Mouse (Mus musculus) hindlimb bud, embryonic 11.5 days (tissue): Measurements from ENCODE around the gene Gli1.

ENCODE experiments used
- DNase-seq: peaks from one replicate; pipeline ENCODE4 v3.0.0-alpha.2; 2012; ENCODE audit warnings: low read depth, low spot score; ENCODE audit errors: extremely low spot score

Gene Gli1

DNA sequence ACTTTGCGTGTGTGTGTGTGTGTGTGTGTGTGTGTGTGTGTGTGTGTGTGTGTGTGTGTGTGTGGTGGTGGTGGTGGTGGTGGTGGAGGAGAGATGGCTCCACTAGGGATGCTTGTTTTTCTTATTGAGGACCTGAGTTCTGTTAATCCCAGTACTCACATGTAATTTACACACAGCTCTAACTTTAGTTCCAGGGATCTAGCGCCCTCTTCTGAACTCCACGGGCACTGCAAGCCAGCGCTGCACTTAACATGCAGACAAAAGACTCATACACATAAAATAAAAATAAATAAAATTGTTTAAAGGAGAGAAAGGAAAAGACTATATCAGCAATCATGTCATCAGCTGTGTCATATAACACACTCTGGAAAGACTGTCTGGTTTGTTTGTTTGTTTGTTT lies 7.2 kb upstream of the Gli1 start:
- DNase-seq = no peak

DNA sequence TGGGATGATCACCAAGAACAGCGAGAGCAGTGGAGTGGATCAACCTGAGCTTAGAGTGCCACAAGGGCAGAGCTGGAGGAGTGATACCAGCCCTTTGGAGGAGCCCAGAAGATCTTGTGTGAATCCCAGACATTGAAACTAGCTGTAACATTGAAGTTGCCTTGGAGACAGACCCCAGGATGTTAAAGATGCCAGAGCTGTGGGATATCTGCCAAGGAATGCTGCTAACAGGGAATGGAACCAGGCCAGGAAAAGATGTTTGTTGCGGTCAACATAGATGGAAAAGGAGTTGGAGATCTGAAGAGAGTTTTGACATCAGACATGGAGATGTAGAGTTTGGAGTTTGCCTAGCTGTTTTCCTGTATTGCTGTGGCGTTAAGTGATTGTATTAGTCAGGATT lies 4.4 kb upstream of the Gli1 start:
- no peak for DNase-seq

DNA sequence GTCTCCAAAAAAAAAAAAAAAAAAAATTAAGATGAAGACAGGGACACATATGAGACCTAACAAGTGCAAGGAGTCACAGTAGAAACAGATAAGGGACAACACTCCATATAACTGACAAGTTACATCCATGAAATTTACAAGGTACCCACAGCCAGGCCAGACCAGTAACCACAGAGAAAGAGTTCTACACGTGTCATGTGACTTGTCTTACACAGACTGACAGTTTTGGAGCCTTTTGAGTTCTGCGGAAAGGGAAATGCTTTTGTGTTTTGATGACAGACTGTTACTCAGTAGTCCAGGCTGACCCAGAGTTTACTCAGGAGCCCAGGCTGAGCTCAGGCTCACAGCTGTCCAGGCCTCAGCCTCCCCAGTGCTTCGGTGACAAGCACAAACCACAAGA lies 1.3 kb upstream of the Gli1 start:
- DNase-seq = no peak

DNA sequence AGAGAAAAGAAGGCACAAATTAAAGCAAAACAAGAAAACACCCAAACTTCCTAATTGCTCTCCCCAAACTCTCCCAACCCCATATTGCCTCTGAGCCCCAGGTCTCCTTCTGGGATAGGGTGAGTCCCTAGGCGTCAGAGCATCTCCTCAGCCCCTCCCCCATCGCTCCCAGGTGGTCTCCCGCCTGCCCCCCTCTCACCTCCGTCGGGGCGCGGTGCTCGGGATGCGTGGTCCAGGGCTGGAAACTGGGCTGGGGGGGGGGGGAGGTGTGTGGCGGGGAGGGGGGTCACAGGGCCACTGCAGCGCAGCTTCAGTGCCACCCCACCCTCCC lies 449 bp downstream of the Gli1 start:
- DNase-seq = no peak

DNA sequence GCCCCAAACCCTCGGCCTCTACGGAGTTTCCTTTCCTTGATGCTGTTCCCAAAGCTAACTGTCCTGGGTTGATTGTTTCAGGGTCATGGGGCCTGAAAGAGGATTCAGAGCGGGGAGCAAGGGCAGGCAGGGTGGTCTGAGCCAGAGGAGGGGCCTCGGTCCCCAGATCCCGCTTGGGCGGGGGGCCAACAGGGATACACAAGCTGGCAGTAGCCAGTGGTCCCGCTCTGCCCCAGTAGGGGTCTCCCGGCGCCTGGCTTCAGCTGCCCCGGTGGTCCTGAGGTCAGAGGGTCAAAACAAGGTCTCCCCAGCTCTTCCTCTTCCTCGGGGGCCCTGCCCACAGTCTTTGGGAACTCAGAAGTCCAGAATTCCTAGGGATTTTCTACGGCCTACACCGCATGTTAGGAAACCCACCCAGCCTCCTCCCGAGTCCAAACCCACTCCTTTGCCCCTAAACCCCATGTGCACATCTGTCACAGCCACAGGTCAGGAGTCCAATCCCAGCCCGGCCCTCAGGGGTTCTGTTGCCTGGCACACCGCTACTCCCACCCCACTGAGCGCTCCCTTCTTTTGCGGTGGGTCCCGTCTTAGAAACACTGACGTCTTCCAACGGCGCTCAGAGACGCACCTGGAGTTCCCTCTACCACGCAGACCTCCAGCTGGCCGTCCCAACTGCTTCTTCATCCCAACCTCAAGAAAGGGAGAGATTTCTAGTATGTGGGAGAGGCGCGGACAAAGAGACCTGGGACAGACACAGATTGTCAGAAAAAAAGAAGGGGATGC lies 1.0 kb downstream of the Gli1 start:
- no peak for DNase-seq

DNA sequence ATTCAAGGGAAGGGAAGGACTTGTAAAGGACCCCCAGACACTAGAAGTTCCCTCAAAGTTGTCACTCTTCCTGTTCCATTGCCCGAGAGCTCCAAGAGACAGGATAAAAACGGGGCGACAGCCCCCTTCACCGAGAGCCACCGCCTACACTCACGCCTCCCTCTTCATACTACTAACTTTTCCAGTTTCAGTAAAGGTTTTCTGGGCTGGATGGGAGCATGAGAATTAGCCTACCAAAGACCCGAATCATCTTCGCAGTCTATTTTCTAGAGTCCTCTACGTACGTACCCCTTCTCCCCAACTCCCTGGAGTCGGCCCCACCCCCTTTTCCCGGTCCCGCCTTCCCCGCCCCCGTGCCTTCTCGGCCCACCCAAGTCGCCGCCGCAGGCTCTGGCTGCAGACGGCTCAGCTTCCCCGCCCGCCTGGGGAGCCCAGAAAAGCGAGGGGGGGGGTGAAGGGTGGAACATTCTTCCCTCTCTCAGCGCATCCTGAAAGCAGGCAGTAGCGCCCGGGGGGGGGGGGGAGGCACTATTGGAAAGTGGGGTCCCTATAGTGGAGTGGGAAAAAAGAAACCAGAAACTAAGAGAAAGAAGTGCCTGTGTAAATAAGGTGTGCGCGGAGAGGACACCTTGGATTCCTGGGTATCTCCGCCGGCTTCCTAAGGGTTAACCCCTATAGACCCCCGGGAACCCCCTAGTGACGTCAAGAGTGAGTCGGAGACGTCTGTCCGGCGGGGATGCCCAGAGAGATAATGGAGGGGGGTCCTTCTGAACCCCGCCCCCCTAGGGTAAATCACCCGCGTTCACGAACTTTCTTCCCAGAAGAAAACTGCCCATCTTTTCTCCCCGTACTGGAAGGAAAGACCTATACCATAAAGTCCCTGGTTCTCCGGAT lies 1.8 kb downstream of the Gli1 start:
- no peak for DNase-seq

DNA sequence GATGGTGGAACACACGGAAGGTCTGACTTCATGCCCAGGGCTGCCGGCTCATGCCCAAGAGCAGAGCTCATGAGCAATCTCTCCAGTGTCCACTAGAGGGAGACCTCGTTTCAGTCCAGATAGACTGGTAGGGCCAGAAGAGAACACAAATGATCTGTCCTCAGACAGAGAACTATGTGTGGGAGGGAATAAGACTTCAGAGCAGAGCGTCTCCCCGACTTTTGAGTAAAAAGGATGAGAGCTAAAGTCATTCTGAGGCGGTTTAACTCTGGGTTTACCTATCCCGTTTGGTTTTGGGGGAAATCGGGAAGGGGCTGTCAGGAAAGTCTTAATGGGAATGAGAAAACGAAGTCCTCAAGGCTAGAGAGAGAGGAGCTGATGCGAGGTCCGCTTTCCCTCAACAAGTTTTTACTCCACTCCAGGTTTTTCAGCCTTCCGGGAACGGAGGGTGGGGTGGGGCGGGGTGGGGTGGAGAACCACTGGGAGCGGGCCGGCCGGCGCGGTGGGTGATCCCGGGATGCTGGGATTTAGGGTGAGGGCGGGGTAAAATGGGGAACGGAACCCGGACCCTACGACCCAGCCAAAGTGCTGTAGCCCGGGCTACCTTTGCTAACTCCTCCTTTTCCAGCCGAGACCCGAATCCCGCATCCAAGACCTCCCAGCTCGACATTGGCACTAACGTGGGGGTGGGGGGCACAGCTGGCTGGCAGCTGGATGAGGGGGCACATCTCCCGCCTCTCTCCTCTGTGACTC lies 2.7 kb downstream of the Gli1 start:
- DNase-seq = peak; percentile 98

DNA sequence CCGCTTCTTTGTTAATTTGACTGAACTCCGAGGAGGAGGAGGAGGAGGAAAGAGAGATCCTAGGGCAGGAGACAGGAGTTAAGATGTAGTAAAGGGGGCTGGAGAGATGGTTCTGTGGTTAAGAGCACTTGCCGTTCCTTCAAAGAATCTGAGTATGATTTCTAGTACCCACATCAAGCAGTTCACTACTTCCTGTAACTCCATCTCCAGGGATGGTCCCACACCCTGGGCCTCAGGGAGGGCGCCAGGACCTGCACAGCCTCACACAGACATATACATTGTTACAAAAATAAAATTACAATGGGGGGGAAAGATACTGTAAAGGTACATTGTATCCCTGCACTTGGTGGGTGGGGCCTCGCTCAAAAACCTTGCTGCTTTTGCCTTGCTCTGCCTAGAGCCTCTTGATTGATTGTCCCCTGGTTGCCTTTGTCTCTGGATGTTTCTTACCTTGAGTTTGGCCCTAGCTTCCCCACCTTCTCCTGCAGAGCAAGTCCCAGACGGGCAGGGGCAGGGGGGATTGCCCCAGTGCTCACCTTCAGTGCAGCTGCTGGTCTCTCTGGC lies 4.2 kb downstream of the Gli1 start:
- DNase-seq = no peak

DNA sequence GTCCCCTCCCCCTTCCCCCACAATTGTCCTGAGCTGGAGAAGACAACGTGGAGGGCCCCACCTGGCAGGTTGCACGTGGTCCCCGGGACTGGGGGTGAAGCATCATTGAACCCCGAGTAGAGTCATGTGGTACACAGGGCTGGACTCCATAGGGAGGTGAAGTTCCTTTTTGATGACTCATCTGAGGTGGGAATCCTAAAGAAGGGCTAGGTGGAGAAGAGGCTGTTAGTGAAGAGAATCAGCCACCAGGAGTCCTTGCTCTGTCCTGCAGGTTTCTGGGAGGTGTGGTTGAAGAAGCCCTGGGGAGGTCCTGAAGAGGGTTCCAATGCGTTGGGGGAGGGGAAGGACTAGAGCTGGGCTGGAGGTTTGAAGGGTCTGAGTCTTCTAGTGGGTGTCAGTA lies 4.8 kb downstream of the Gli1 start:
- no peak for DNase-seq

DNA sequence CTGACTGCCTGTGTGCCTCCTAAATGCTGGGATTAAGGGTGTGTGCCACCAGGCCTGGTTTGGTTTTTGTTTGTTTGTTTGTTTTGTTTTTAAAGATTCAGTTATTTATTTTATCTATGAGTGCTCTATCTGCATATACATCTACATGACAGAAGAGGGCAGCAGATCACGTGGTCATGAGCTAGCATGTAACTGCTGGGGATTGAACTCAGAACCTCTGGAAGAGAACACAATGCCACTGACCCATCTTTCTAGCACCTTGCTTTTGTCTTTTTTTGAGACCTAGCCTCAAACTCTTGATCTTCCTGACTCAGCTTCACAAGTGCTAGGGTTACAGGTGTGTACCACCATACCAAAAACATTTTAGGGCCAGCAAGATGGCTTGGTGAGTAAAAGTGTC lies 6.5 kb downstream of the Gli1 start:
- no peak for DNase-seq

DNA sequence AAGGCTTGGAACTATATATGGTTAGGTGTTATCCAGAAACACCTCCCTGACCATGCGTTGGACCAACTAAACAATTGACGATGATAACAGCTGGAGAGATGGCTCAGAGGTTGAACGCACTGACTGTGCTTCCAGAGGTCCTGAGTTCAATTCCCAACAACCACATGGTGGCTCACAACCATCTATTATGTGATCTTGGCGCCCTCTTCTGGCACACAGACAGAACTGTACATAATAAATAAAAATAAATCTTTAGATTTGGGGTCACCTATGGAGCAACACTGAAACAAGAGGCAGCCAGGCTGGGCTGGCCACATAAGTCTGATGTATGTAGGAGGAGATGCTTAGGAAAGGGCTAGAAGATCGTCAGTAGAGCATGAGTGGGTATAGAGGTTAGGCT lies 8.6 kb downstream of the Gli1 start:
- DNase-seq = no peak

DNA sequence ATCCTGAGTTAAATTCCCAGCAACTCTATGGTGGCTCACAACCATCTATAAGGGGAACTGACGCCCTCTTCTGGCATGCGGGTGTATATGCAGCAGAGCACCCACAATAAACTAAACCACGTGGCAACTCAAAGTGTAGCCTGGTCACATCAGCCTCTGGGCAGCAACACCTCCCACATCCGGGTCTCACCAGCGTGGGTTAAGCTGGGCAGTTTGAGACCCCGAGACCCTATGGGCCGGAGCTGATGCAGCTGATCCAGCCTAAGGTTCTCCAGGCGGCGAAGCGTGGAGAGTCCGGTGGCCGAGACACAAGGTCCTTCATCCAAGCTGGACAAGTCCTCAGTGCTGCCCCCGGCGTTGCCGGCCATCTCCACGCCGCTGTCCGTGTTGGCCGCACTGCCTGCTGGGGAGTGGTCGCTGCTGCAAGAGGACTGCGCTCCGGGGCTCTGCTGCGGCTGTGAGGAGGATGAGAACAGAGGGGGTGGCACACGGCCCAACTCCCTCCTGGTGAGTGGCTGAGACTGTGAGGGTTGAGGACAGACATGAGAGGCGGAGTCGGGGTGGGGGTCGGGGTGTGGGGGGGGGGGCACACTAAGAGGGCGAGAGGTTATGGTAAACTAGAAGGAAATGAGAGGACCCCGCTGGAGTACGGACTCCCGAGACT lies 9.4 kb downstream of the Gli1 start:
- no peak for DNase-seq

DNA sequence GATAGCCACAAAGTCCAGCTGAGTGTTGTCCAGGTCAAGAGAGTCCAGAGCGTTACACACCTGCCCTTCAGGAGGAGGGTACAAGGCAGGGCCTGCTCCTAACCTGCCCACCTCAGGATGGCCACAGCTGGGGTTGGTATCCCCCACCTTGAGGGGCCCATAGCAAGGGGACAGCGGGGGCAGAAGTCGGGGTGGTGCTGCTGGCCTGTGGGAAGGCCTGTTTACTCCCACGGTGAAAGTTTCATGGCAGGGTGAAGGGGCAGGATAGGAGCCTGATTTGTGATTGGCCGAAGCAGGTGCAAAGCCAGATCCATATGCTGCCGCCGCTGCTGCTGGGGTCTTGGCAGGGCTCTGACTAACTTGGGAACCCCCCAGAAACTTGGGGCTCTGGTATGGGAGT lies 11.6 kb downstream of the Gli1 start:
- no peak for DNase-seq

DNA sequence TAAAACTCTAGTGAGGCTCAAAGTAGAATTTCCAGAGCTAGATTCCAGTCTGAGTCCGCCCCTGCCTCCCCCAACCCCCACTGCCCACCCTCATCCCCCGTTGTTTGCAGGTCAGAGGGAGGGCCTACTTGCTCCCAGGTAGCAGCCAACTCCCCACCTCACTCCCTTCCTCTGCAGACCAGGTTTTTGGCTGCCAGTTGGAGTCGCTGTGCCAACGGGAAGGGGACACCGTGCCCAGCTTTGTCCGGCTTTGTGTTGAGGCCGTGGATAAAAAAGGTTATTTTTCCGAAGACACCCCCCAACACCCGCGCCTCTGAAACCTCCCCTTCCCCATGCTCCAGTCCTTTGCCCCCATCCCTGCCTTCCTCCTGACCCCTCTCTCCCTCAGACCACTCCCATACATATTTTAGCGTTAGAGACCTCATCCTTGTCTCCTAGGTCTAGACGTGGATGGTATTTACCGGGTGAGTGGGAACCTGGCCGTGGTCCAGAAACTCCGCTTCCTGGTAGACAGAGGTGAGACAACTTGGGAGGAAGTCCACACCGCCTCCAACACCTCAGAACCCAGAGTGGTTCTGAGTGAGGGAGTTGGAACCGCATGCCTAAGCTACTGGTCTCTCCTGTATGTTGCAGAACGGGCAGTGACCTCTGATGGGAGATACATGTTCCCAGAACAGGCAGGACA lies 14.2 kb downstream of the Gli1 start:
- no peak for DNase-seq

DNA sequence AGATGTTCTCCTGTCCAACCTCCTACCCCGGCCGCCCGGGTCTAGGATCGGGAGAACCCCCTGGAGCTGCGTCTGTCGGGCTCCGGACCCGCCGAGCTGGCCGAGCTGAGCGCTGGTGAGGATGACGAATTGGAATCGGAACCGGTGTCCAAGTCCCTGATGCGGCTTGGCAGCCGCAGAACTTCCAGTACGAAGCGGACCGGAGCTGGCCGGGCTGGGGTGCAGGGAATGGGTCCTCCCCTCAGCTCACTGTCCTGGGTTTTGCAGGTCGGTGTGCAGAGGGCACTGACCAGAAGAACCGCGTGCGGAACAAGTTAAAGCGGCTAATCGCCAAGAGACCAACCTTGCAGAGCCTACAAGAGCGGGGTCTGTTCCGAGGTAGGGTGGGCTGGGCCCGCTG lies 14.9 kb downstream of the Gli1 start:
- DNase-seq = no peak

DNA sequence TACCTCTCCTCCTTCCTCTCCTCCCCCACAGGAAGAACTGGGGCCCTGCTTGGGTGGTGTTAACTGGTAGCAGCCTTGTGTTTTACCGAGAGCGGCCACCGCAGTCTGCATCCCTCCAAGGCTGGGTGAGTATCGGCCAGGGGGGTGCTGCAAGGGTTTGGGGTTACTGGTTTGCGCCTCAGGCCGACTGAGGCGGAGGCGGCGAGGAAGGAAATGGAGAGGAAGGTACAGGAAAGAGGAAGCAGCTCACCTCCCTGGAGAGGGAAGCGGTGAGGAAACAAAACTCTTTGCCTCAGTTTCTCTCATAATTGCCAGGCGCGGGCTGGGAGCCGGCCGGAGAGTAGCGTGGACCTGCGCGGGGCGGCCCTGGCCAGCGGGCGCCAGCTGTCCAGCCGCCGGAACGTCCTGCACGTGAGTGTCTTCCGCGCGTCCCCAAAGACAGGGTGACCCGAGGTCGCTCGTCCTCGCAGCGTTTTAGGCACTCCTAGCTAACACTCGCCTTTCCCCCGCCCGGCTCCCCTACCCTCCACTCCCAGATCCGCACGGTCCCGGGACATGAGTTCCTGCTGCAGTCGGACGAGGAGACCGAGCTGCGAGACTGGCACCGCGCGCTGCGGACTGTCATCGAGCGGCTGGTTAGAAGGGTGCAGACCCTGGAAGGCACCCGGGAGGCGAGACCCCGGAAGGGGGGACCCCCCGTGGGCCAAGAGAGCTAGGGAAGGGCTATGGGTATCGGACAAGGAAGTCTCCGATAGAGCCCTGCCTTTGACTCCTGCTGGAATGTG lies 15.6 kb downstream of the Gli1 start:
- no peak for DNase-seq

DNA sequence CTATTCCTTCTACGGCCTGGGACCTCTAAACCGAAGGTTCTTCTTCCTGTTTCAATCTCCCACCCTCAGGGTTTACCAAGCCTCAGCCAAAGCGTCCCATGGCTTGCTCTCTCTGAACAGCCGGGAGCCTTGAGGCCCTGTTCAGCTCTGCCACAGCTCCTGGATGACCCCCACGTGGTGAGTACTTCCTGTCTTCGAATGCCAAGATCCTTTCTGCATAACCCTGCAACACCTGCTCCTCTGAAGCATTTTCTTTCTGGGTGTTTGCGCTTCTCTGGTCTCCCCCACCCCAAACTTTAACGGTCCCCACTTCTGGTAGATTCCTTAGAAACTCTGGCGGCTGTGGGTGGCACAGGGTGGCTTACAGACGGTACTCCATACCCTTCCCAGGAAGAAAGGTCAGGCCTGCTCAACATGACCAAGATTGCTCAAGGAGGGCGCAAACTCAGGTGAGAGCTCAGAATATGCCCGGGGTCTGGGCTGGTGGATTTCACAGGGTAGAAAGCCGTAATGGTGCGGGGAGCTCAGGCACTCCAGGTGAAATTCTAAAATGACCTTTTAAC lies 16.2 kb downstream of the Gli1 start:
- no peak for DNase-seq

DNA sequence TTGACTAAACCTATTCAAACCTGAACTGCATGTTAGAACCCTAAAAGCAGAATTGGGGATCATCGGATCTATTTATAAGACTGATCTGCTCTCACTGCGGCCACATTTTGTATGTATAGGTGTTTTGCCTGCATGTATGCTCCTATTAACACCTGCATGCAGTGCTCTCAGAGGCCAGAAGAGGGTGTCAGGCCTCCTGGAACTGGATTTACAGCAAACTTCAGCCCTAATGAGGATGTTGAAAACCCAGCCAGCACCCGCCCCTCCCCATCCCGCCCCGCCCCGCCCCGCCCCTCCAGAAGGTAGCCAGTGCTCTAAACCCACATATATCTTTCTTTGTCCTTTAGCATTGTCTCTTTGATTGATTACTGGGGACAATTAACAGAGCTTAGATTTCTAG lies 17.3 kb downstream of the Gli1 start:
- DNase-seq = no peak

DNA sequence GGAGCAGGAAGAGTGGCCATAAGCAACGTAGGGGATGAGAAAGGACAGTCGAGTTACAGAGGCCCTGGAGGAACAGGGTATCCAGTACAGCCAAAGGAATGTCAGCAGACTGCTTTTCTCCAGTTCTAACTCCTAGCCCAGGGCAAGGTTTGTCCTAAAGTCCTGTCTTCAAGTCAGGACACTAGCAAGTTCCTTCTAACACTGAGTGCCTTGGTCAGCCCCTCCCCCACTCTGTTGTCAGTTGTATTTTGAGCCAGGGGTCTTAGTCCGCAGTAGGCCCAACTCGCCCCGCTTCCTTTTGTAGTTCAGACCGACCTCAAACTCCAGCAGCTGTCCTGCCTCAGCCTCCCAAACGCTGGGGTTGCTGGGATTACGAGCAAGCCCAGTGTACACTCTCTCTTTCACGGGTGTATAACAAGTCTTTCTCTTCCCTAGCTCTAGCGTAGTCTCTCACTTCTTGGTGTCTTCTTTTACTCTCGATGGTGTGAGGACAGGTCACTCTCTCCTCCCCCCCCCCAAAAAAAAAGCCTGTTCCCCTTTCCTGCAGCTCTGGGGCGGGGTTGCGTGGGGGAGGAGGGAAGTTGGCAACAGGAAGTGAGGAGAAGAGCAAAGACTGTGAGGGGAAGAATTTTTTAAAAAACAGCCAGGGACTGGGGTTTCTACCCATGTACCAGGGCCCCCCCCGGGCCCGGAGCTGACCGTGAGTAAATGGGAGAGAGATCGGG lies 18.5 kb downstream of the Gli1 start:
- DNase-seq = no peak
